Mouse (Mus musculus): ENCODE data around the gene F8a. TPM values are rescaled to one million over a fixed set of nuclear protein-coding genes. Genes with fewer than 3 reads are reported as not detected.

F8a gene
- polyA plus RNA-seq, 1 experiment from 2014 or later, result 12.9 TPM

Other genes starting within 250 kb of the F8a start
- gene Zfp185, start 241.0 kb upstream of the F8a start, polyA plus RNA-seq (2015; fragmentation: Nextera tagmentation; extraction: Ambion mirVana), result 76.3 and 82.8 TPM in 2 replicates
- 0.24 and 0.49 TPM in 2 replicates for gene Pnma5, start 191.2 kb upstream of the F8a start, polyA plus RNA-seq (2015; fragmentation: Nextera tagmentation; extraction: Ambion mirVana)
- 0.07 and 0.17 TPM in 2 replicates for gene Pnma3, start 163.5 kb upstream of the F8a start, polyA plus RNA-seq (2015; fragmentation: Nextera tagmentation; extraction: Ambion mirVana)
- 0.86 and 1.1 TPM in 2 replicates for gene Xlr4a, start 145.8 kb upstream of the F8a start, polyA plus RNA-seq (2015; fragmentation: Nextera tagmentation; extraction: Ambion mirVana)
- 2.1 and 2.5 TPM in 2 replicates for gene Xlr3a, start 131.2 kb upstream of the F8a start, polyA plus RNA-seq (2015; fragmentation: Nextera tagmentation; extraction: Ambion mirVana)
- 0.14 and 0.15 TPM in 2 replicates for gene Gm14685, start 111.2 kb upstream of the F8a start, polyA plus RNA-seq (2015; fragmentation: Nextera tagmentation; extraction: Ambion mirVana)
- not detected in 2 replicates for gene Xlr5b, start 79.5 kb upstream of the F8a start, polyA plus RNA-seq (2015; fragmentation: Nextera tagmentation; extraction: Ambion mirVana)
- gene DXBay18, start 78.8 kb upstream of the F8a start, polyA plus RNA-seq (2015; fragmentation: Nextera tagmentation; extraction: Ambion mirVana), result not detected in 2 replicates
- gene Spin2d, start 51.3 kb upstream of the F8a start, polyA plus RNA-seq (2015; fragmentation: Nextera tagmentation; extraction: Ambion mirVana), result not detected in 2 replicates
- 12.6 and 12.9 TPM in 2 replicates for gene Xlr3b, start 36.1 kb upstream of the F8a start, polyA plus RNA-seq (2015; fragmentation: Nextera tagmentation; extraction: Ambion mirVana)
- gene Xlr4b, start 14.0 kb upstream of the F8a start, polyA plus RNA-seq (2015; fragmentation: Nextera tagmentation; extraction: Ambion mirVana), result 0.52 and 1.0 TPM in 2 replicates
- 0.14 and 0.22 TPM in 2 replicates for gene Xlr4c, start 14.8 kb downstream of the F8a start, polyA plus RNA-seq (2015; fragmentation: Nextera tagmentation; extraction: Ambion mirVana)
- gene Xlr3c, start 37.1 kb downstream of the F8a start, polyA plus RNA-seq (2015; fragmentation: Nextera tagmentation; extraction: Ambion mirVana), result 0.37 TPM in 1 of 2 replicates, not detected in the other
- gene Xlr5a, start 64.7 kb downstream of the F8a start, polyA plus RNA-seq (2015; fragmentation: Nextera tagmentation; extraction: Ambion mirVana), result not detected in 2 replicates
- not detected in 2 replicates for gene Xlr5c, start 64.7 kb downstream of the F8a start, polyA plus RNA-seq (2015; fragmentation: Nextera tagmentation; extraction: Ambion mirVana)
- not detected in 2 replicates for gene Gm45015, start 108.5 kb downstream of the F8a start, polyA plus RNA-seq (2015; fragmentation: Nextera tagmentation; extraction: Ambion mirVana)
- gene Zfp275, start 114.3 kb downstream of the F8a start, polyA plus RNA-seq (2015; fragmentation: Nextera tagmentation; extraction: Ambion mirVana), result 19.0 and 19.4 TPM in 2 replicates
- not detected in 2 replicates for gene Gm18336, start 170.4 kb downstream of the F8a start, polyA plus RNA-seq (2015; fragmentation: Nextera tagmentation; extraction: Ambion mirVana)
- gene Zfp92, start 182.8 kb downstream of the F8a start, polyA plus RNA-seq (2015; fragmentation: Nextera tagmentation; extraction: Ambion mirVana), result 0.14 and 0.15 TPM in 2 replicates
- gene Trex2, start 207.1 kb downstream of the F8a start, polyA plus RNA-seq (2015; fragmentation: Nextera tagmentation; extraction: Ambion mirVana), result 12.5 and 18.3 TPM in 2 replicates
- 53.8 and 54.7 TPM in 2 replicates for gene Haus7, start 230.8 kb downstream of the F8a start, polyA plus RNA-seq (2015; fragmentation: Nextera tagmentation; extraction: Ambion mirVana)

All from limb, embryonic 15.5 days (tissue).